Mouse (Mus musculus) brown adipose tissue, adult 24 weeks (tissue): ENCODE data around the gene Klhdc4. TPM values are rescaled to one million over a fixed set of nuclear protein-coding genes. Genes with fewer than 3 reads are reported as not detected.

Experiments
- H3K27ac ChIP-seq: fragments of 200-500 bp; replicated peaks from 2 replicates; pipeline ENCODE4 v1.5.1; 2012; ENCODE audit warnings: low read depth, mild to moderate bottlenecking, low read length
- H3K4me1 ChIP-seq: fragments of 200-500 bp; 2 replicates; pipeline ENCODE4 v1.6.1; 2012; ENCODE audit warnings: low read length, mixed read lengths; ENCODE audit not compliant: control insufficient read depth, insufficient read depth, insufficient read length
- H3K4me3 ChIP-seq: fragments of 200-500 bp; 2 replicates; pipeline ENCODE4 v1.5.1; 2012; ENCODE audit warnings: low read depth, mild to moderate bottlenecking, low read length, moderate library complexity; ENCODE audit not compliant: insufficient read depth
- polyA plus RNA-seq: library from polyadenylated mRNA; stranded (reverse); fragments of >200 nt; gene quantifications from 2 replicates; pipeline ENCODE4 v1.2.4, GENCODE M21; 2012; ENCODE audit not compliant: missing spikeins, insufficient read depth, insufficient read length

Klhdc4 gene
- polyA plus RNA-seq, 1 experiment: 10.5 TPM

DNA sequence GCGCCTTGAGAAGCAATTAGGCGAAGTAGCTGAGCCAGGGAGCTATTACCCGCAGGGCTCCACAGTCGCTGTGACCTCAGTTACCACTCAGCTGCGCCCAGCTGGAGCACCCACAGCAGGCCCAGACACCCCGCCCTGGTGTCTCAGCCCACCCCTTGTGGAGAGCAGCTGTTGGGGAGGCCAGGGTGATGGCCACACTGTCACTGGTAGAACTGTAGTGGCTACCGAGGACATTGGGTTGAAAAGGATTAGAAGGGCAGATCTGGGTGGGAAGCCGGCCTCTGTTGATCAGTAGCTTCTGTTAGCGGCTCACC lies 65.7 kb downstream of the Klhdc4 start:
- H3K4me1 ChIP-seq: no peaks in the 10 kb centered on the region
- no peak overlapping the region for H3K4me3 ChIP-seq
- H3K27ac ChIP-seq: no peak overlapping the region

DNA sequence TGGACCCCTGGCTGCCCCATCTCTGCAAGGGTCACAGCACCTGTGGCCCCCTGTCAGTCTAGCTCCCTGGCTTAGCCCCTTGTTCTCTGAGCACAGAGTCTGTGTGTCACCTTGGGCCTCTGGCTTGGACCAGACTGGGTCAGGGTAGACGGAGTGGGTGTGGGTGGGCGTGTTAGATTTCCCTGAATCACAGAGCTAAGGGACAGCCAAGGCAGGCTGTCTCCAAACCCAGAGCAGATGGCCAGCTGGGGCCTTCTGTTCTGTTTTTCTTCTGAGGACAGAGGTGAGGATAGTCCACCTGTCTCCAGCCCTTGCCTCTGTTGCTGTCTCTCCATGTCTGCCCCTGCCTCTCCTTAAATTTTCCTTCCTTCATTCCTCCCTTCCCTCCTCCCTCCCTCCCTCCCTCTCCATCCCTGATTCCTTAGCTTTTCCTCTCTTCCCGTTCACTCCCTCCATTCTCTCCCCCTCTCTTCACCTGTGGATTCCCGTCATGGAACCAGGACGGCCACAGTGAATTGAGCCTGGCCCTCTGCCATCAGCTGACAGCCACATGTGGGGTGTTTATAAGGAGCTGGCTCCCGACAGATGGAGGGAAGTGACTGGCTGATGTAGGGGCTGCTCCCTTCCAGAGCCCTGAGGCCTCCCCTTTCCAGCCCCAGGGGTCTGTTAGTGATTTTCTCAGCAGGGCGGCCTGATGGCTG lies 66.2 kb downstream of the Klhdc4 start:
- no peaks in the 10 kb centered on the region for H3K4me1 ChIP-seq

DNA sequence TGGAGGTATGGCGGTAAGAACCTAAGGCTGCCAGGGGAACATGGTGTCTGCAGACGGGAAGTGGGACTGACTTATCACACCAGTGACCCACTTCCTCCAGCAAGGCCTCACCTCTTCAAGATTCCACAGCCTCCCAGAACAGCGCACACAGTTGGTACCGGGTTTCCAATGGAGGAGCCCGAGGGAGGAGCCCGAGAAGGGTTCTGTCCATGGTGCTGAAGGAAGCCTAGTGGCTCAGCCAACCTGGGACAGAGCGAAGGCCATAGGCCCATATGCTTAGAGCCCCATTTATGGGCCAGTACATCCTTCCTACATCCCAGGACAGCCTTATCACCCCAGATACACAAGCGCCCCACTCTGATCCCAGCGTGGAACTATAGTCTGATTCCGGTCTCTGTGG lies 67.9 kb downstream of the Klhdc4 start:
- H3K27ac ChIP-seq: no peak overlapping the region
- no peaks in the 10 kb centered on the region for H3K4me1 ChIP-seq
- no peak overlapping the region for H3K4me3 ChIP-seq

More for the DNA sequence above, 66.2 kb downstream of the Klhdc4 start:
- no peak overlapping the region for H3K4me3 ChIP-seq
- H3K27ac ChIP-seq: no peak overlapping the region

DNA sequence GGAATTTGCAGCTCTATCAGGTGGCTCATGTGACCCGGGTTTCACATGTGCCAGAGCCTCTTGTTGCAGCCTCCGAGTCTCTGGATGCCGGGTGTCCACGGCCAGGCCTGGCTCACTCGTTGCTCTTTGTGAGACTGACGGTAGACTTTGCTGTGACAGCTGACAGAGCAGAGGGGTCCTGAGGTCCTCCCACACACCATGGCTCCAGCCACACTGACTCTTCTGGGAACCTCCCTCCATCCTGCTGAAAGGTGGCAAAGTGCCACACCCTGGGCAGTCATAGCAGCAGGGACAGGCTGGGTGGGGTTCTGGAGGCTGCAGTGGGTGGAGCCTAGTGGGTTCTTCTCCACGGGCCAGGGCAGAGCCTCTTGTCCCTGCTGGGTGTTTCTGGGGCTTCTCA lies 68.9 kb downstream of the Klhdc4 start:
- no peak overlapping the region for H3K4me3 ChIP-seq
- no peak overlapping the region for H3K27ac ChIP-seq
- H3K4me1 ChIP-seq: no peaks in the 10 kb centered on the region

DNA sequence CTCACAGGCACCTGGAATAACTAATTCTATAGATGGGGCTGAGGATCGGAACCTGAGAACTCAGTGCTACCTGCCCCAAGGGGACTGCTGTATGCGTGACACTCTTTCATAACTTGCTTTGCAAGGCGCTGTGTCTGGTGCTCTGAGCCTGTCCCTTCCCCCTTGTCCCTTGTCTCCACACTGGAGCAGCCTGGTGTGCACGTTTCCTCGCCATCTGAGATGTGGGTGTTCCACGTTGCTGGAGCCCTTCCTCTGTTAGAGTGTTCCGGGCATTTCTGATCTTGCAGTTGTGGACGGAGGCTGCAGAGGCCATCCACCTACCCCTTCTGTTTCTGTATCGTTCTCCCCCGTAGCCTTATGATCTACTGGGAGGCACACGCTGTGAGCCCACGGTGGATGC lies 70.9 kb downstream of the Klhdc4 start:
- Histone ChIP-seq H3K4me1 (no peaks in the 10 kb centered on the region), H3K4me3 (no peak overlapping the region), H3K27ac (no peak overlapping the region)

DNA sequence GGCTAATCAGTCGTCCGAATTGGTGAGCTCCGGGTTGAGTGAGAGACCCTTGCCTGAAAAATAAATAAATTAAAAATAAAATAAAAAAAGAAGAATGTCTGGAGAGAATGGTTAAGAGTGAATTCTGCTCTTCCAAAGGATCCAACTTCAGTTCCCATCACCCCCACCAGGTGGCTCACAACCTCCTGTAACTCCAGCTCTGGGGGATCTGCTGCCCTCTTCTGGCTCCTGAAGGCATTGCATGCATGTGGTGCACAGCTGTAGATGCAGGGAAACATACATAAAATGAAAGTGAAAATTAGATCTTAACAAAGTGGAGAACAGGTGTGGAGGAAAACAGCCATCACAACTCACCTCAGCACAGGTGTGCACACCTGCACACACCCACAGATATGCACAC lies 78.0 kb downstream of the Klhdc4 start:
- no peak overlapping the region for H3K27ac ChIP-seq
- no peaks in the 10 kb centered on the region for H3K4me1 ChIP-seq
- H3K4me3 ChIP-seq: no peak overlapping the region

DNA sequence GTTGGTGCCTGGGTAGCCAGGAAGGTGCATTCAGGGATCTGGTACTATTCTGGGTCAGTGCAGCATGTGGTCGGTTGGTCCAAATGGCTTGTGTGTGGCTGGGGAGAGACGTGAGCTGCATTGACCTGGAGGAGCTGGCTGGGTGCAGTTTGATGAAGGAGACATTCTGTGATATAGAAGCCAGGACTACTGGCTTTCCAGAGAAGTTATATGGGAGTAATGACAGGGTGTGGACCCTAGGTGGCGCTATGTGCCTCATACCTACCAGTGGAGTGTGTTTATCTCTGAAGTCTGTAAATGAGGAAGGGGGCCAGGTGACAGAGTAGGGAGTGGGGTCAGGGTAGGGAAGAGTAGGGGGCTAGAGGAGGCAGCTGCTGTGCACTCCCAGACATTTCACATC lies 78.9 kb downstream of the Klhdc4 start:
- Histone ChIP-seq H3K4me3 (no peak overlapping the region), H3K4me1 (no peaks in the 10 kb centered on the region), H3K27ac (no peak overlapping the region)

DNA sequence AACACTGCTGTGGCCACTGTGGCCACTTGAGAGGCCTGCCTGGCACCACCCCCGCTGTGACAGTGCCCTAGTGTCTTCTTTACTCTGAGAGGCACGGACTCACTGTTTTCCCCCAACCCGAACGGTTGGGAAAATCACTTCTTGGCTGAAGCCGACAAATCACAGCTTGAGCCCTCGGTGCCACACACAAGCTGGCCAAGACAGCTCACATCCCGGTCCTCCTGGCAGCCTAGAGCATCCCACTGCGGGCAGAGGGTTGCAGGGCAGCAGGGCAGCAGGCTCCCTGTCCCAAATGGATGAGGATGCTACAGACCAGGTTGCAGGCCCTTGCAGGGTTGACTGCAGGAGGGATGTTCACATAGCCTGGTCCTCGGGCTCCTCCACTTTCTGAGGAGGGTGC lies 79.9 kb downstream of the Klhdc4 start:
- Histone ChIP-seq H3K27ac (no peak overlapping the region), H3K4me3 (no peak overlapping the region), H3K4me1 (no peaks in the 10 kb centered on the region)

Other genes starting within 250 kb of the Klhdc4 start
- 258 and 275 TPM in 2 replicates for gene Map1lc3b, start 239.2 kb downstream of the Klhdc4 start, polyA plus RNA-seq
- 8.9 and 9.8 TPM in 2 replicates for gene Zcchc14, start 176.7 kb downstream of the Klhdc4 start, polyA plus RNA-seq
- gene Jph3, start 99.9 kb downstream of the Klhdc4 start, polyA plus RNA-seq: not detected in 2 replicates
- gene Slc7a5, start 78.1 kb upstream of the Klhdc4 start, polyA plus RNA-seq: 0.67 TPM in 1 of 2 replicates, not detected in the other
- gene Car5a, start 115.3 kb upstream of the Klhdc4 start, polyA plus RNA-seq: not detected in 2 replicates
- gene Banp, start 120.2 kb upstream of the Klhdc4 start, polyA plus RNA-seq: 2.6 and 11.8 TPM in 2 replicates